Mouse (Mus musculus): ENCODE measurements around the gene Mllt6. TPM values are rescaled to one million over a fixed set of nuclear protein-coding genes. Genes with fewer than 3 reads are reported as not detected.

Mllt6 gene
- polyA plus RNA-seq, 1 experiment from 2014 or later, result 5.0 TPM

- no peak for DNase-seq (ENCODE audit: low spot score)
- no peak overlapping the region for H3K4me3 ChIP-seq (replicated peaks; ENCODE audit: low read length)
- ATAC-seq (ENCODE audit: low FRiP score), result no peak
- H3K27me3 ChIP-seq (ENCODE audit: control insufficient read depth, insufficient read depth, low read length), result no peaks in the 10 kb centered on the region
- H3K36me3 ChIP-seq (replicated peaks; ENCODE audit: control insufficient read depth, insufficient read depth), result peaks cover 85% of the 10 kb centered on the region
- WGBS, result 74% methylated on average over 13 of the region's 13 CpGs
- no peak overlapping the region for H3K4me2 ChIP-seq (replicated peaks)
- H3K9ac ChIP-seq, result no peak overlapping the region
- H3K9me3 ChIP-seq (ENCODE audit: control insufficient read depth, low read length), result no peaks in the 10 kb centered on the region
- H3K4me1 ChIP-seq (replicated peaks; ENCODE audit: control insufficient read depth, insufficient read depth, low read length), result peaks cover 12% of the 10 kb centered on the region; the same call in 1 of the 2 replicates
- H3K27ac ChIP-seq, result no peak overlapping the region
Measured at GRCm38 (mm10) chr11:97670234-97671176, 7.3 kb downstream of the Mllt6 start.

- no peaks in the 10 kb centered on the region for H3K27me3 ChIP-seq (ENCODE audit: control insufficient read depth, insufficient read depth, low read length)
- H3K9ac ChIP-seq, result no peak overlapping the region
- H3K4me2 ChIP-seq (replicated peaks), result no peak overlapping the region
- H3K9me3 ChIP-seq (ENCODE audit: control insufficient read depth, low read length), result no peaks in the 10 kb centered on the region
- H3K36me3 ChIP-seq (replicated peaks; ENCODE audit: control insufficient read depth, insufficient read depth), result peaks cover 92% of the 10 kb centered on the region
- WGBS, result 52% methylated on average over 2 of the region's 2 CpGs
- peaks cover 10% of the 10 kb centered on the region; the same call in 1 of the 2 replicates for H3K4me1 ChIP-seq (replicated peaks; ENCODE audit: control insufficient read depth, insufficient read depth, low read length)
- ATAC-seq (ENCODE audit: low FRiP score), result no peak
- H3K27ac ChIP-seq, result no peak overlapping the region
- H3K4me3 ChIP-seq (replicated peaks; ENCODE audit: low read length), result no peak overlapping the region
- no peak for DNase-seq (ENCODE audit: low spot score)
Measured at GRCm38 (mm10) chr11:97671177-97671527, 7.9 kb downstream of the Mllt6 start.

GRCm38 (mm10) chr11:97673148-97673547, 9.9 kb downstream of the Mllt6 start:
- ATAC-seq (ENCODE audit: low FRiP score), result no peak

DNA sequence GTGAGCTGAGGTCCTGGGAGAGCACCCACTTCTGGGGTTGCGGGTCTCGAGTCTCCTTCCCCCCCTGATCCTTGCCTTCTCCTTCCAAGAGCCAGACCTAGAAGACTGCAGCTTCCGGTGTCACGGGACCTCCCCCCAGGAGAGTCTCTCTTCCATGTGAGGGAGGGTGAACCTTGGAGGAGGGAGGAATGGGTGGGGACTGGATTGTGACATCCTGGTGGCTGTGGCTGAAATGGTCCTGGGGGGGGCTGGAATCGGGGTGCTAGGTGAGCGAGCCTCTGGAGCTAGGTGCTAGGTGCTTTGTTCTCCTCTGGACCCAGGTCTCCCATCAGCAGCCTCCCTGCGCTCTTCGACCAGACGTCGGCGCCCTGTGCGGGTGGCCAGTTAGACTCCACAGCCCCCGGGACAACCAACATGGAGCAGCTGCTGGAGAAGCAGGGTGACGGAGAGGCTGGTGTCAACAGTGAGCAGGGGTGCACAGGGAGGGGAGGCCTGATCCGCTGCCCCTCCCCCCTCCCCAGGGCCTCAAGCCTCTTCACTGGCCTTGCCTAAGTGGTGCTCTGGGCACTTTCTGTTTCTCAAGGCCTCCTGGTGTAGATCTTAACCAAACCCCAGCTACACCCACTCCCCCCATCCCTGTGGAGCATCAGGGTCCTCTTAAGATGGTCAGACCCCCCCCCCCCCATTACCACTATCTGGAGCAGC, 13.0 kb downstream of the Mllt6 start:
- DNase-seq (ENCODE audit: low spot score), result no peak
- WGBS, result 85% methylated on average over 15 of the region's 15 CpGs

More at GRCm38 (mm10) chr11:97673148-97673547, 9.9 kb downstream of the Mllt6 start:
- WGBS, result 71% methylated on average over 10 of the region's 11 CpGs
- DNase-seq (ENCODE audit: low spot score), result no peak
- Histone ChIP-seq H3K4me3 (replicated peaks; ENCODE audit: low read length) (no peak overlapping the region), H3K27me3 (ENCODE audit: control insufficient read depth, insufficient read depth, low read length) (no peaks in the 10 kb centered on the region), H3K9me3 (ENCODE audit: control insufficient read depth, low read length) (no peaks in the 10 kb centered on the region), H3K4me2 (replicated peaks) (no peak overlapping the region), H3K36me3 (replicated peaks; ENCODE audit: control insufficient read depth, insufficient read depth) (peaks cover 100% of the 10 kb centered on the region), H3K4me1 (replicated peaks; ENCODE audit: control insufficient read depth, insufficient read depth, low read length) (peaks cover 13% of the 10 kb centered on the region; the same call in 1 of the 2 replicates), H3K9ac (no peak overlapping the region), H3K27ac (no peak overlapping the region)

GRCm38 (mm10) chr11:97677381-97677780, 14.2 kb downstream of the Mllt6 start:
- H3K36me3 ChIP-seq (replicated peaks; ENCODE audit: control insufficient read depth, insufficient read depth), result peaks cover 99% of the 10 kb centered on the region

More for the DNA sequence above, 13.0 kb downstream of the Mllt6 start:
- ATAC-seq (ENCODE audit: low FRiP score), result 0 out of 2 replicates have a peak, but pooled peaks have one; percentile 13
- Histone ChIP-seq H3K4me3 (replicated peaks; ENCODE audit: low read length) (no peak overlapping the region), H3K27ac (no peak overlapping the region), H3K36me3 (replicated peaks; ENCODE audit: control insufficient read depth, insufficient read depth) (peaks cover 99% of the 10 kb centered on the region), H3K4me1 (replicated peaks; ENCODE audit: control insufficient read depth, insufficient read depth, low read length) (0 out of 2 replicates have a peak, but pooled peaks cover 3% of the 10 kb centered on the region), H3K4me2 (replicated peaks) (no peak overlapping the region), H3K27me3 (ENCODE audit: control insufficient read depth, insufficient read depth, low read length) (no peaks in the 10 kb centered on the region), H3K9me3 (ENCODE audit: control insufficient read depth, low read length) (no peaks in the 10 kb centered on the region), H3K9ac (no peak overlapping the region)

GRCm38 (mm10) chr11:97677842-97678241, 14.6 kb downstream of the Mllt6 start:
- Histone ChIP-seq H3K4me3 (replicated peaks; ENCODE audit: low read length) (no peak overlapping the region), H3K4me2 (replicated peaks) (no peak overlapping the region), H3K27me3 (ENCODE audit: control insufficient read depth, insufficient read depth, low read length) (no peaks in the 10 kb centered on the region), H3K4me1 (replicated peaks; ENCODE audit: control insufficient read depth, insufficient read depth, low read length) (0 out of 2 replicates have a peak, but pooled peaks cover 3% of the 10 kb centered on the region), H3K9me3 (ENCODE audit: control insufficient read depth, low read length) (no peaks in the 10 kb centered on the region), H3K9ac (no peak overlapping the region), H3K36me3 (replicated peaks; ENCODE audit: control insufficient read depth, insufficient read depth) (peaks cover 99% of the 10 kb centered on the region), H3K27ac (no peak overlapping the region)
- WGBS, result 46% methylated on average over 8 of the region's 8 CpGs
- no peak for DNase-seq (ENCODE audit: low spot score)
- ATAC-seq (ENCODE audit: low FRiP score), result no peak

More at GRCm38 (mm10) chr11:97677381-97677780, 14.2 kb downstream of the Mllt6 start:
- 44% methylated on average over 15 of the region's 15 CpGs for WGBS
- DNase-seq (ENCODE audit: low spot score), result no peak
- Histone ChIP-seq H3K9ac (no peak overlapping the region), H3K4me3 (replicated peaks; ENCODE audit: low read length) (no peak overlapping the region), H3K27me3 (ENCODE audit: control insufficient read depth, insufficient read depth, low read length) (no peaks in the 10 kb centered on the region), H3K9me3 (ENCODE audit: control insufficient read depth, low read length) (no peaks in the 10 kb centered on the region), H3K27ac (no peak overlapping the region), H3K4me1 (replicated peaks; ENCODE audit: control insufficient read depth, insufficient read depth, low read length) (0 out of 2 replicates have a peak, but pooled peaks cover 3% of the 10 kb centered on the region), H3K4me2 (replicated peaks) (no peak overlapping the region)
- no peak for ATAC-seq (ENCODE audit: low FRiP score)

DNA sequence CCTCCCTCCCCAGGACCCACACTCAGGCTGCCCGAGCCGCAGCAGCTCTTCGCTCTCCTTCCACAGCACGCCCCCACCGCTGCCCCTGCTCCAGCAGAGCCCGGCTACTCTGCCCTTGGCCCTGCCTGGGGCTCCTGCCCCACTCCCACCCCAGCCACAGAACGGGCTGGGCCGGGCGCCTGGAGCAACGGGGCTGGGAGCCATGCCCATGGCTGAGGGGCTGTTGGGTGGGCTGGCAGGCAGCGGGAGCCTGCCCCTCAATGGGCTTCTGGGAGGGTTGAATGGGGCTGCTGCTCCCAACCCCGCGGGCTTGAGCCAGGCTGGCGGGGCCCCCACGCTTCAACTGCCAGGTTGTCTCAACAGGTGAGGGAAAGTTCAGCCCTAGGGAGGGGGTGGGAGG, 15.1 kb downstream of the Mllt6 start:
- no peak overlapping the region for H3K4me2 ChIP-seq (replicated peaks)
- no peaks in the 10 kb centered on the region for H3K27me3 ChIP-seq (ENCODE audit: control insufficient read depth, insufficient read depth, low read length)
- H3K4me1 ChIP-seq (replicated peaks; ENCODE audit: control insufficient read depth, insufficient read depth, low read length), result 0 out of 2 replicates have a peak, but pooled peaks cover 3% of the 10 kb centered on the region
- H3K36me3 ChIP-seq (replicated peaks; ENCODE audit: control insufficient read depth, insufficient read depth), result peaks cover 97% of the 10 kb centered on the region
- no peak overlapping the region for H3K9ac ChIP-seq
- DNase-seq (ENCODE audit: low spot score) (no peak), ATAC-seq (ENCODE audit: low FRiP score) (no peak)
- H3K4me3 ChIP-seq (replicated peaks; ENCODE audit: low read length), result no peak overlapping the region
- no peak overlapping the region for H3K27ac ChIP-seq
- H3K9me3 ChIP-seq (ENCODE audit: control insufficient read depth, low read length), result no peaks in the 10 kb centered on the region
- WGBS, result 76% methylated on average over 15 of the region's 15 CpGs

- H3K27me3 ChIP-seq (ENCODE audit: control insufficient read depth, insufficient read depth, low read length), result no peaks in the 10 kb centered on the region
- H3K9ac ChIP-seq, result no peak overlapping the region
- peaks cover 11% of the 10 kb centered on the region; the same call in 1 of the 2 replicates for H3K4me1 ChIP-seq (replicated peaks; ENCODE audit: control insufficient read depth, insufficient read depth, low read length)
- H3K9me3 ChIP-seq (ENCODE audit: control insufficient read depth, low read length), result no peaks in the 10 kb centered on the region
- no peak overlapping the region for H3K4me3 ChIP-seq (replicated peaks; ENCODE audit: low read length)
- ATAC-seq (ENCODE audit: low FRiP score) (no peak), DNase-seq (ENCODE audit: low spot score) (no peak)
- 64% methylated on average over 12 of the region's 12 CpGs for WGBS
- H3K27ac ChIP-seq, result peak overlapping the region; percentile 11; the same call in 1 of the 2 replicates
- H3K4me2 ChIP-seq (replicated peaks), result no peak overlapping the region
- peaks cover 83% of the 10 kb centered on the region for H3K36me3 ChIP-seq (replicated peaks; ENCODE audit: control insufficient read depth, insufficient read depth)
Measured at GRCm38 (mm10) chr11:97680430-97680829, 17.2 kb downstream of the Mllt6 start.

GRCm38 (mm10) chr11:97682504-97683055, 19.4 kb downstream of the Mllt6 start:
- ATAC-seq (ENCODE audit: low FRiP score) (no peak), DNase-seq (ENCODE audit: low spot score) (no peak)
- H3K4me1 ChIP-seq (replicated peaks; ENCODE audit: control insufficient read depth, insufficient read depth, low read length), result peaks cover 13% of the 10 kb centered on the region
- H3K4me3 ChIP-seq (replicated peaks; ENCODE audit: low read length), result no peak overlapping the region
- WGBS, result 76% methylated on average over 6 of the region's 6 CpGs
- no peak overlapping the region for H3K4me2 ChIP-seq (replicated peaks)
- H3K36me3 ChIP-seq (replicated peaks; ENCODE audit: control insufficient read depth, insufficient read depth), result peaks cover 64% of the 10 kb centered on the region
- H3K27me3 ChIP-seq (ENCODE audit: control insufficient read depth, insufficient read depth, low read length), result no peaks in the 10 kb centered on the region
- H3K9ac ChIP-seq, result no peak overlapping the region
- no peak overlapping the region for H3K27ac ChIP-seq
- H3K9me3 ChIP-seq (ENCODE audit: control insufficient read depth, low read length), result no peaks in the 10 kb centered on the region

All from hindbrain, embryonic 14.5 days (tissue).